ENCODE assay signal across 8 mouse cellular contexts in the genomic region with DNA sequence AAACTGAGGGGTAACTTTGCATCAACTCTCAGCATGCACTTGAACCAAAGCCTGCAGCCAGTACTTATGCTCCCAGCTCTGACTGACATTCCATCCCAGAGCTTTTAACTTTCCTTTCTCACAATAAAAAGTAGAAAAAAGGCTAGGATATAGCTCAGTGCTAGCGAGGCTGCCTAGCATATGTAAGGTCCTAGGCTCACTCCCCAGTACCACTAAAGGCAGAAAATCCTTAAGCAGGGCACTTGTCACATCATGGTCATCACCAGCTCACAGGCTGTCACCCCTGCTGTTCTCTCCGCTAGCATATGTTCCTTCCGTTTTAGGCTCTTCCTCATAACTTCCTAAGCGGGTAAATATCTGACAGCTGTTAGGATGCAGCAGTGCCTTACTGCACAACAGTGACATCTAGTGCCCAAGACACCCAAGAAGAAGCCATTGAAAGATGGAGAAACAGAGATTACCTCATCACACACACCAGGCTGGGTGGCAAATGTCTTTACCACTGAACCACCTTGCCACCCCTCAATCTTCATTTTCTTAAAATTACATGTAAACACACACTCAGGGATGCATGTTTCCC. TPM values are rescaled to one million over a fixed set of nuclear protein-coding genes. Genes with fewer than 3 reads are reported as not detected.
A peak's percentile ranks its signal among the peaks of the same experiment; 100 is the strongest.
DNase-seq lines count a peak whose midpoint lies in the region; ATAC-seq and TF ChIP-seq lines count a peak whose summit lies in the region.

No protein-coding gene starts in this region.

- H3K27ac ChIP-seq in kidney, adult 2 months (ENCODE audit: insufficient read depth, low read depth, low read length): no peak overlapping the region
- no peak overlapping the region for H3K27ac ChIP-seq in kidney, embryonic 15.5 days
- no peak overlapping the region for H3K27ac ChIP-seq in liver, postnatal 0 days (ENCODE audit: low read depth)

- no peaks in the 10 kb centered on the region for H3K4me1 ChIP-seq in kidney, adult 2 months (ENCODE audit: control insufficient read depth, insufficient read depth, low read length)
- no peaks in the 10 kb centered on the region for H3K4me1 ChIP-seq in kidney, embryonic 15.5 days
- no peaks in the 10 kb centered on the region for H3K4me1 ChIP-seq in liver, postnatal 0 days (ENCODE audit: insufficient read depth)

- TF ChIP-seq POLR2A in kidney, adult 2 months (IDR thresholded peaks at IDR 0.05; ENCODE audit: low read depth, low read length): no peak

- no peak overlapping the region for H3K4me2 ChIP-seq in kidney, embryonic 15.5 days
- no peak overlapping the region for H3K4me2 ChIP-seq in liver, postnatal 0 days (ENCODE audit: low read depth, low read length)

- H3K36me3 ChIP-seq in kidney, adult 2 months (ENCODE audit: control insufficient read depth, insufficient read depth, low read length): peaks cover 2% of the 10 kb centered on the region; the same call in 1 of the 2 replicates
- peaks cover 95% of the 10 kb centered on the region for H3K36me3 ChIP-seq in kidney, embryonic 15.5 days
- H3K36me3 ChIP-seq in liver, postnatal 0 days (replicated peaks; ENCODE audit: insufficient read depth, low read length): peaks cover 86% of the 10 kb centered on the region

- H3K4me3 ChIP-seq in kidney, adult 2 months (ENCODE audit: insufficient read depth, low read depth, low read length): no peak overlapping the region
- H3K4me3 ChIP-seq in kidney, embryonic 15.5 days (replicated peaks): no peak overlapping the region
- H3K4me3 ChIP-seq in liver, postnatal 0 days (ENCODE audit: low read depth, low read length): no peak overlapping the region

- no peak overlapping the region for H3K9ac ChIP-seq in kidney, embryonic 15.5 days
- H3K9ac ChIP-seq in liver, postnatal 0 days (replicated peaks): no peak overlapping the region

- ATAC-seq in kidney, embryonic 15.5 days (replicated peaks; ENCODE audit: low FRiP score): no peak
- ATAC-seq in erythroblast, adult 5-6 weeks (replicated peaks; ENCODE audit: low FRiP score, poor library complexity, severe bottlenecking): peak; percentile 46; the same call in 1 of the 2 replicates
- peak; percentile 31; the same call in 1 of the 2 replicates for ATAC-seq in liver, postnatal 0 days

- peak; percentile 64 for DNase-seq in kidney, adult 2 months
- DNase-seq in NIH3T3 (ENCODE audit: low read depth): peak; percentile 80
- DNase-seq in induced T-regulatory cell, adult 2 months (ENCODE audit: low read depth): peak; percentile 50
- DNase-seq in liver, postnatal 0 days: peak; percentile 40
- peak; percentile 37 for DNase-seq in retina, adult 2 months (ENCODE audit: low read depth, low spot score)
- no peak for DNase-seq in testis, postnatal 14 days (ENCODE audit: low spot score)

- 41% methylated on average over 4 of the region's 4 CpGs for WGBS in kidney, adult 2 months
- WGBS in kidney, embryonic 15.5 days: 58% methylated on average over 4 of the region's 4 CpGs
- WGBS in liver, postnatal 0 days (ENCODE audit: insufficient replicate concordance): 51% methylated on average over 4 of the region's 4 CpGs

- peak; percentile 51 for TF ChIP-seq CTCF in kidney, adult 2 months (conservative IDR thresholded peaks at IDR 0.05; ENCODE audit: insufficient read depth, insufficient read length, low read depth, low read length)
- peak; percentile 83 for TF ChIP-seq CTCF in liver, postnatal 0 days (IDR thresholded peaks at IDR 0.05; ENCODE audit: low read depth)

- H3K27me3 ChIP-seq in kidney, adult 2 months (replicated peaks; ENCODE audit: control insufficient read depth, insufficient read depth, low read length): no peaks in the 10 kb centered on the region
- no peaks in the 10 kb centered on the region for H3K27me3 ChIP-seq in kidney, embryonic 15.5 days
- H3K27me3 ChIP-seq in liver, postnatal 0 days (ENCODE audit: insufficient read depth, low read length): no peaks in the 10 kb centered on the region

- TF ChIP-seq EP300 in liver, postnatal 0 days (IDR thresholded peaks at IDR 0.05; ENCODE audit: low read depth): no peak

- H3K9me3 ChIP-seq in kidney, embryonic 15.5 days (replicated peaks): no peaks in the 10 kb centered on the region
- no peaks in the 10 kb centered on the region for H3K9me3 ChIP-seq in liver, postnatal 0 days (ENCODE audit: low read length)

RNA-seq across cellular contexts. Expression of gene Rspry1, which starts 17.4 kb away (rescaled TPM):
- polyA plus RNA-seq in kidney, adult 2 months (2012; rRNA removed): 11.5 TPM in 2 replicates
- polyA plus RNA-seq in kidney, embryonic 15.5 days (2015; fragmentation: Nextera tagmentation; extraction: Ambion mirVana): 38.3 and 39.8 TPM in 2 replicates
- total RNA-seq in erythroblast, adult 5-6 weeks (2015; ENCODE audit: low replicate concordance): 13.0 and 19.2 TPM in 2 replicates
- total RNA-seq in erythroblast, adult 5-6 weeks (2017; ENCODE audit: low replicate concordance): 7.8 and 12.7 TPM in 2 replicates
- 10.2 and 11.1 TPM in 2 replicates for polyA plus RNA-seq in liver, postnatal 0 days (2015; fragmentation: Nextera tagmentation; extraction: Ambion mirVana)

RNA-seq across cellular contexts. Expression of gene Fam192a, which starts 17.5 kb away (rescaled TPM):
- 18.2 and 20.9 TPM in 2 replicates for polyA plus RNA-seq in kidney, adult 2 months (2012; rRNA removed)
- 70.0 and 73.2 TPM in 2 replicates for polyA plus RNA-seq in kidney, embryonic 15.5 days (2015; fragmentation: Nextera tagmentation; extraction: Ambion mirVana)
- 9.8 and 15.9 TPM in 2 replicates for total RNA-seq in erythroblast, adult 5-6 weeks (2015; ENCODE audit: low replicate concordance)
- total RNA-seq in erythroblast, adult 5-6 weeks (2017; ENCODE audit: low replicate concordance): 40.8 and 44.3 TPM in 2 replicates
- polyA plus RNA-seq in liver, postnatal 0 days (2015; fragmentation: Nextera tagmentation; extraction: Ambion mirVana): 23.6 and 24.2 TPM in 2 replicates

RNA-seq across cellular contexts. Expression of gene Cpne2, which starts 51.5 kb away (rescaled TPM):
- 28.9 and 31.5 TPM in 2 replicates for polyA plus RNA-seq in kidney, adult 2 months (2012; rRNA removed)
- 11.1 and 11.9 TPM in 2 replicates for polyA plus RNA-seq in kidney, embryonic 15.5 days (2015; fragmentation: Nextera tagmentation; extraction: Ambion mirVana)
- 39.0 and 44.9 TPM in 2 replicates for total RNA-seq in erythroblast, adult 5-6 weeks (2015; ENCODE audit: low replicate concordance)
- 16.8 and 30.0 TPM in 2 replicates for total RNA-seq in erythroblast, adult 5-6 weeks (2017; ENCODE audit: low replicate concordance)
- 3.9 and 4.2 TPM in 2 replicates for polyA plus RNA-seq in liver, postnatal 0 days (2015; fragmentation: Nextera tagmentation; extraction: Ambion mirVana)
